Mouse (Mus musculus): ENCODE measurements around the gene Ift20.

DNA sequence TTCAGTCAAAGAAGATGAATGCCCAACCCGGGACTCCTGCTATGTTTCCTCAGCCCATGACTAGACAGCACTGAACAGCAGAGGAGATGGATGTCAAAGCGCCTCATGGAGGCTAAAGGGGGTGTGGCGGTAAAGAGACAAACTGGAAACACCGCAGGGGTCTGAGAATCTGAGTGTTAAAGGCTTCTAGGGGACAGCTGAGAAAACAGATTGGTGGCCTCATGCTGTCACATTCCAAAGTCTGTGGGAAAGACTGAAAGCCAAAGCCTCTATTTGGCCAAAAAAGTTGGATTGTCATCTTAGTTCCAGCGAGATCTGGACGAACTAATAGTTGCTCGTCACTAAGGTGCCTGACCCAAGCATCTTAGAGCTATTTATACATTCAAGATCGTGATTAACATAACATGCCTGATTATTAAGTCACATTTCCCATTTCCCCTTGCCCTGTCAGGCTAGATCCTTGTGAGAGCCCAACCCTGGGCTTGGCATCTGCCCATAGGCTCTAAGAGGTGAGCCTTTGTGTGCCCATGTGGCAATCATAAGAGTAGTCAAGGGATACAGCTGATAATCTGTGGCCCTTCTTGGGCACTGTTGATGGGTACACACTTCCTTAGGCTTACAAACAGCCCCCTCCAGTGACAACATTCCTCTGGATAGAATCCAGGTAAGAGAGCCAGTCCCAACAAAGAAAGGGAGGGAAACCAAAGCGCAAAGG, 12.8 kb upstream of the Ift20 start:
- TF ChIP-seq CTCF (IDR thresholded peaks at IDR 0.05; ENCODE audit: borderline replicate concordance, insufficient read depth, low read length) (no peak), POLR2A (IDR thresholded peaks at IDR 0.05; ENCODE audit: low read depth, low read length) (no peak; the same call in 1 of the 2 replicates)
